Mouse (Mus musculus) E14TG2a.4 (cell line): Measurements from ENCODE around the gene Tulp4.

ENCODE experiments used
- CTCF ChIP-seq: conservative IDR thresholded peaks from 2 replicates; pipeline ENCODE4 v1.5.1; 2014; ENCODE audit warnings: low read length
- NANOG ChIP-seq: IDR thresholded peaks from 2 replicates; pipeline ENCODE4 v1.6.1; 2014; ENCODE audit warnings: borderline replicate concordance, low read length, mixed read lengths

- no peak for TF ChIP-seq CTCF
- TF ChIP-seq NANOG = no peak
Measured at GRCm38 (mm10) chr17:6180421-6180820, 74.2 kb downstream of the Tulp4 start.
